Mouse (Mus musculus) hindbrain, embryonic 16.5 days (tissue): ENCODE data around the gene Mafg. TPM values are rescaled to one million over a fixed set of nuclear protein-coding genes. Genes with fewer than 3 reads are reported as not detected.
"Not testable (repeated sequence)": the region's sequence is repeated elsewhere in the genome, so short reads cannot be mapped to it uniquely, and the experiment has no call there.

Experiments used
- ATAC-seq: fragments of 200-750 bp; cut with Nextera tagmentation; 2 replicates; pipeline ENCODE4 v1.8.0; 2017; ENCODE audit warnings: moderate TSS enrichment, moderate library complexity
- H3K27ac ChIP-seq: fragments of 300-500 bp; sonication (generic); 2 replicates; pipeline ENCODE4 v1.5.1; 2014; ENCODE audit warnings: low read depth, mild to moderate bottlenecking, control low read depth, low read length, moderate library complexity
- H3K27me3 ChIP-seq: fragments of 300-500 bp; sonication (generic); replicated peaks from 2 replicates; pipeline ENCODE4 v1.6.1; 2014; ENCODE audit warnings: low read length; ENCODE audit not compliant: control insufficient read depth, insufficient read depth
- H3K36me3 ChIP-seq: fragments of 300-500 bp; sonication (generic); 2 replicates; pipeline ENCODE4 v1.6.1; 2014; ENCODE audit warnings: mild to moderate bottlenecking, low read length, moderate library complexity, mixed read lengths; ENCODE audit not compliant: control insufficient read depth, insufficient read depth
- H3K4me1 ChIP-seq: fragments of 300-500 bp; sonication (generic); 2 replicates; pipeline ENCODE4 v1.6.1; 2014; ENCODE audit warnings: low read depth, low read length; ENCODE audit not compliant: control insufficient read depth, insufficient read depth
- H3K4me2 ChIP-seq: fragments of 300-500 bp; sonication (generic); 2 replicates; pipeline ENCODE4 v1.6.1; 2014; ENCODE audit warnings: mild to moderate bottlenecking, low read length, control low read depth, moderate library complexity
- H3K4me3 ChIP-seq: fragments of 300-500 bp; sonication (generic); 2 replicates; pipeline ENCODE4 v1.5.1; 2014; ENCODE audit warnings: mild to moderate bottlenecking, low read length, control low read depth, moderate library complexity
- H3K9ac ChIP-seq: fragments of 300-500 bp; sonication (generic); 2 replicates; pipeline ENCODE4 v1.6.1; 2014; ENCODE audit warnings: low read depth, mild to moderate bottlenecking, control low read depth, low read length, moderate library complexity
- H3K9me3 ChIP-seq: fragments of 300-500 bp; sonication (generic); 2 replicates; pipeline ENCODE4 v1.6.1; 2014; ENCODE audit warnings: mild to moderate bottlenecking, low read length, moderate library complexity; ENCODE audit not compliant: control insufficient read depth
- WGBS: fragments of 180-500 bp; shearing (Covaris S2); extraction: QIAGEN DNeasy Blood & Tissue Kit; methylation state at CpG from one replicate; pipeline ENCODE4 v1.1.7; 2014; 5-methylcytosine and 5-hydroxymethylcytosine counted together
- polyA plus RNA-seq: library from polyadenylated mRNA; unstranded; fragments of >200 nt; fragmentation: Nextera tagmentation; extraction: Ambion mirVana; gene quantifications from 2 replicates; pipeline ENCODE4 v1.2.1, GENCODE M21; 2015

Mafg gene
- polyA plus RNA-seq, 1 experiment from 2014 or later = 25.4 TPM

DNA sequence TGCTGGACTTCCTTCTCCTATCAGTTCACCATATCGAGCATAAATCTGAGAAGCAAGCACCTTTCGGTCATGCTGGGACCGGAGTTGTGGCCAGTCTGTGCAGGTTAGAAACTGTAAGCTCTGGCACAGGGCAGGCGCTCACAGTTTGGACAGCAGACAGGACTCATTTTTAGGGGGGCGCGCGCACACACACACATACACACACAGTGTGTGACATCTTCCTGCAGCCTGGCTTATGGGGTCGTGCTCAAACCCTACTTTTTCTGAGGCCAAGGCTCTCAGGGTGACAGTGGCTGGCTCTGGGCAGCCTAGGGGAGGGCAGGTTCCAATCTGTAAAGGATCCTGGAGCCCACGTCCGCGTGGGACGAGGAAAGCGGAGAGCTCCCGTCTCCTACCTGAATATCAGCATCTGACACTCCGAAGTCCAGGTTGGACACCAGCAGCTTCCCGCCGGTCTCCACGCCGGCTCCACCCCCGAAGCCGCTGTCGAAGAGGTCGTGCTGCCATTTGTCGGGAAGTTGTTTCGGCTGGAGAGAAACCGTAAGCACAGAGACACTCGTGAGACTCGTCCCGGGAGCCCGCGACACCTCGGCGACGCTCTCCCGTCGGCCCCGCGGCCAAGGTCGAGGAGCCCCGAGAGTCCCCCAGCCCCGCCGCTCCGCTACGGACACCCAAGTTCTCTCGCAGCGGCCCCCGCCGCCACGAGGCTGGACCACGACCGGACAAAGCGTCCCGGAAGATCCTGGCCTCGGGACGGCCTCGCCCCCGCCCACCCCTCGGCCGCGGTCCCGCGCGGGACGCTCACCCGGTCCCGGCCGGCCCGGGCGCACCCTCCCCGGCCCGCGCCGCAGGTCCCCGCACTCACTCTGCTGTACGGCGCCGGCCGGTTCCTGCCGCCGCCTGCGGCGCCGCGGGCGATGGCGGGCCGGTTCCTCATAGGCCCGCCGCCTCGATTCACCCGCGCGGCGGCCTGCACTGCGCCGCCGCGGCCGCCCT, 35.9 kb downstream of the Mafg start:
- Histone ChIP-seq H3K9ac (peak overlapping the region; percentile 98), H3K4me1 (peaks cover 16% of the 10 kb centered on the region), H3K4me3 (peak overlapping the region; percentile 98), H3K36me3 (peaks cover 39% of the 10 kb centered on the region), H3K27ac (peak overlapping the region; percentile 89), H3K4me2 (peak overlapping the region; percentile 99), H3K9me3 (no peaks in the 10 kb centered on the region), H3K27me3 (no peaks in the 10 kb centered on the region)
- 4% methylated on average over 85 of the region's 99 CpGs for WGBS
- peak; percentile 54; the same call in 1 of the 2 replicates for ATAC-seq

DNA sequence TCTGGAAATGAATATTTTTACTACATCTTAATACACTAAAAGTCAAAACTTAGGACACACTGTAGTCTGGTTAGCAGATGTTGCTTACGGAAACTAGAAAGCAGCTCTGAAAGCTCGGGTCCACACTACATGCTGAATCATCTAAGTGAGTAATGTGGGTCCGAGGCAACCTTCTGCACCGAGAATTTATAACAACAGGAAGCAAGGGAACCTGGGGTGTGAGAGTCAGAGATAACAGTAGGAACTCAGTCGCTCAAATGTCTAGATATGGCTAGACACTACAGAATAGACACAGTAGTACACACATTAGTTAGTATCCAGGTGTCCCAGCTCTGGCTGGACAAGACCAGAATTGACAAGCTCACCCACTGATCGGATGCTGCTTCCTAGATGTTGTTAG, 44.9 kb downstream of the Mafg start:
- Histone ChIP-seq H3K4me1 (no peaks in the 10 kb centered on the region), H3K27me3 (no peaks in the 10 kb centered on the region), H3K4me3 (no peak overlapping the region), H3K27ac (no peak overlapping the region), H3K4me2 (no peak overlapping the region), H3K36me3 (peaks cover 44% of the 10 kb centered on the region), H3K9me3 (0 out of 2 replicates have a peak, but pooled peaks cover 3% of the 10 kb centered on the region), H3K9ac (no peak overlapping the region)
- no peak for ATAC-seq
- 95% methylated on average over 6 of the region's 6 CpGs for WGBS

DNA sequence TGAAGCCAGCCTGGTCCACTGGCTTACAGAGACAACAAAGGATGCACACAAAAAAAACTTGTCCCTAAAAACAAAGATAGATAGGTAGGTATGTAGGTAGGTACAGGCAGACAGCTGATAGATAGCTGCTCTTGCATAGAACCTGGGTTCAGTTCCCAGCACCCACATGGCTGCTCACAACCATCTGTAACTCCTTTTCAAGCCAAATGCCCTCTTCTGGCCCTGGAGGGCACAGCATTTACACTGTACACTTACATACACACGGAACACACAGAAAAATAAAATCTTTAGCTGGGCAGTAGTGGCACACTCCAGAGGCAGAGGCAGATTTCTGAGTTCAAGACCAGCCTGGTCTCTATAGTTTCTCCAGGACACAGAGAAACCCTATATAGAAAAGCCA, 49.5 kb downstream of the Mafg start:
- no peak overlapping the region for H3K9ac ChIP-seq
- peaks cover 34% of the 10 kb centered on the region for H3K36me3 ChIP-seq
- H3K4me1 ChIP-seq = peaks cover 18% of the 10 kb centered on the region
- 0 out of 2 replicates have a peak, but pooled peaks cover 3% of the 10 kb centered on the region for H3K9me3 ChIP-seq
- no peak for ATAC-seq
- WGBS = 97% methylated on average over 1 of the region's 1 CpGs
- no peak overlapping the region for H3K27ac ChIP-seq
- H3K4me2 ChIP-seq = no peak overlapping the region
- no peaks in the 10 kb centered on the region for H3K27me3 ChIP-seq
- H3K4me3 ChIP-seq = no peak overlapping the region

DNA sequence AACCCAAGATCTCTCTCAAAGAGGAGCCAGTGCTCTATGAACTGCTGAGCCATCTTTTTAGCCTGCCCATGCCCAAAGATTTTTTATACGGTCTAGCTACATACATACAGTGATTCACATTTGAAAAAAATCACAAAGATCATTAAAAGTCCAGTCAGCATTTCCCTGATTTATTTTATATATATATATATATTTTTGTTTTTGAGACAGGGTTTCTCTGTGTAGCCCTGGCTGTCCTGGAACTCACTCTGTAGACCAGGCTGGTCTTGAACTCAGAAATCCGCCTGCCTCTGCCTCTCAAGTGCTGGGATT, 50.5 kb downstream of the Mafg start:
- H3K27ac ChIP-seq = not testable (repeated sequence)
- peaks cover 39% of the 10 kb centered on the region for H3K36me3 ChIP-seq
- WGBS = 90% methylated on average over 2 of the region's 2 CpGs

DNA sequence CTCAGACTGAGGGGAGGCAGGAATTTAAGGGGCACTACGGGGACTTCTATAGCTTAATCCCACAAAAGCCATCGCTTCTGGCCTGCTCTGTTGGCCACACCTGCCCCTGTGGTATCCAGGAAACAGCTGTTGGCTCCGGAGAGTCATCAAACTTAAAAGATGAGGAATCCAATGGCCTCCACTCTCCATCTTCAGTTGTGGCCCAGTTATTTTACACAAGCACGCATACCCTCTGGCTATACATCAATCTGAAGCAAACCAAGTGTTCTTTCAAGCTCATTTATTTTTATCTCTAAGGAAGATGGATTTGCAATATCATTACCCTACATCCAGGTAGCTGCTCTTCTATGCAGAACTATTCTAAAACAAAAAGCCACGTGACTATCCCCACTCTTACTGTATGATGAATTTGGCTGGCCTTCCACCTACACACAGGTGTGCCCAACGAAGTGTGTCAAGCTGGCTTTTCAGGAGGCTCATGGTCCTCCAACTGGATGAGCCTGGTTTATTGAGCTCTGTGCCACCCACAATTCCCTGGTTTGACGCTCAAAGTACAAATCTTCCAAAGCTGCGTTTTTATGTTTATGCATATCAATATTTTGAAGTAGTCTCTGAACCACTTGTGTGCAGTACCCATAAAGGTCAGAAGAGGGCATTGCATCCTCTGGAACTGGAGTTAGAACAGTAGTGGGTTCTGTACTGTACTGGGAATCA, 51.0 kb downstream of the Mafg start:
- Histone ChIP-seq H3K27me3 (no peaks in the 10 kb centered on the region), H3K4me1 (peaks cover 21% of the 10 kb centered on the region), H3K4me3 (peak overlapping the region; percentile 89), H3K9me3 (0 out of 2 replicates have a peak, but pooled peaks cover 3% of the 10 kb centered on the region), H3K4me2 (peak overlapping the region; percentile 99), H3K36me3 (peaks cover 44% of the 10 kb centered on the region), H3K27ac (peak overlapping the region; percentile 97), H3K9ac (peak overlapping the region; percentile 97)
- 72% methylated on average over 8 of the region's 8 CpGs for WGBS
- ATAC-seq = no peak; the same call in 1 of the 2 replicates

More for the DNA sequence above, 50.5 kb downstream of the Mafg start:
- not testable (repeated sequence) for H3K4me2 ChIP-seq, H3K4me3 ChIP-seq, H3K9ac ChIP-seq, H3K27me3 ChIP-seq, ATAC-seq, H3K9me3 ChIP-seq
- H3K4me1 ChIP-seq = peaks cover 21% of the 10 kb centered on the region

DNA sequence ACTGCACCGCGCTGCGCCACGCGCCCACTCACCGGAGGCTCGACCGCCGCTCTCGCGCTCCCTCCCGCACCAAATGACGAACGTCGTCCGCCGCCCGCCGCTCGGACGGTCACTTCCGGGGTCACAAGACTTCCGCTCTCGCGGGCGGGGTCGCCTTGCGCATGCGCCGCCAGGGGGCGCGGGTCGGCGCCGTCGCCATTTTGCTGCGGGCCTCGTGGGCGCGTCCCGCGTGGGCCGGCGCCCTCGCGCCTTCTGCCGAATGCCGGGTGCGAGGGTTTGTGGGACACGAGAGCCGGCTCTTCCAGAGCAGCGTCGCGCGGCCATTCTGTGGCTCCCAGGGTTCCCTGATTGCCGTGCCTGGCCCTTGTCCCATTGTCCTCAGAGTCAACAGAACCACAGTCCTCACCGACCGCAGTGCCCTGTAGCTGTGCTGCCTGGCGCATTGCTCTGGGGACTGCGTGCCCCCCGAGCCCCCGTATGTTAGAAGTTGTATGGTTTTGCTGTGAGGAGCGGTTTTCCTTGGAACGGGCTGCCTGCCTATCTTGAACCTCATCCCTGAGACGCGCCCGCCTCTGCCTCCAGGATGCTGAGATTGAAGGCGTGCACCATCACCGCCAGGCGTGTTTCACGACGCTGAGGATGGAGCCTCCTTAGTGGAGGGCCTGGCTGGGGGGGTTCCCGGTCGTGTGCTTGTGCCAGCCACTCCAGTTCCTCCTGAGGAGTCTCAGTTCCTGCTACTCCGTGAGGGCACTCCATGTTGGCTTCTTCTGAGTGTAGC, 51.7 kb downstream of the Mafg start, which contains the start of gene Arhgdia:
Arhgdia (minus strand) TSS at position 135 of the 778 bp plus-strand sequence.
- peak; percentile 76 for ATAC-seq
- 7% methylated on average over 63 of the region's 75 CpGs for WGBS
- peak within 1 kb of the TSS; percentile 99 for H3K4me2 ChIP-seq
- H3K27ac ChIP-seq = peak within 1 kb of the TSS; percentile 97
- peaks cover 42% of the 10 kb centered on the region for H3K36me3 ChIP-seq
- H3K9ac ChIP-seq = peak within 1 kb of the TSS; percentile 97
- no peaks in the 10 kb centered on the region for H3K27me3 ChIP-seq
- peaks cover 21% of the 10 kb centered on the region for H3K4me1 ChIP-seq
- H3K4me3 ChIP-seq = peak within 1 kb of the TSS; percentile 89
- H3K9me3 ChIP-seq = 0 out of 2 replicates have a peak, but pooled peaks cover 3% of the 10 kb centered on the region

DNA sequence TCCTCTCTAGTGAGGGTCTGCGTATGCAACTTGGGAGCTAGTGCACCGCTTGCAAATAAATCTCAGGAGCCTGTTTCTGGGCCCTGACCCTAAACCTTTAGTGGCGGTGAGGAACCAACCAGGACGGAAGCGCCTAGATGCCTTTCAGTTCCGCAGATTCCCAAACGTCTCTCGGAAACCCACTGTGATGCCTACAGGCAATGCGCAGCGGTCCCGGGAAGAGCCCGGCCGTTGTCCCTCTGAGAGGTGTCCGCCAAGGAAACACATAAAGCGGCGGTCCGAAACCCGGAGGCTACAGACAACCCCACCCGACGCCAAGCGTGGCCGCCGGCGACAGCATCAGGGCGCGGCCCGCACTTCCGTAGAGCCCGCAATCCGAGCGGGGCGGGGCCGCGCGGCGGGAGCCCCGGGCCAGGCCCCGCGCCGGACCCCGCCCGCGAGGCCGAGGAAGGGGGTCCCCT, 52.5 kb downstream of the Mafg start:
- H3K9me3 ChIP-seq = 0 out of 2 replicates have a peak, but pooled peaks cover 3% of the 10 kb centered on the region
- ATAC-seq = peak; percentile 30; the same call in 1 of the 2 replicates
- H3K4me1 ChIP-seq = peaks cover 21% of the 10 kb centered on the region
- H3K9ac ChIP-seq = peak overlapping the region; percentile 97
- H3K4me3 ChIP-seq = peak overlapping the region; percentile 89
- peak overlapping the region; percentile 97 for H3K27ac ChIP-seq
- H3K27me3 ChIP-seq = no peaks in the 10 kb centered on the region
- H3K36me3 ChIP-seq = peaks cover 35% of the 10 kb centered on the region
- under 1% methylated on average over 33 of the region's 44 CpGs for WGBS
- H3K4me2 ChIP-seq = peak overlapping the region; percentile 99

DNA sequence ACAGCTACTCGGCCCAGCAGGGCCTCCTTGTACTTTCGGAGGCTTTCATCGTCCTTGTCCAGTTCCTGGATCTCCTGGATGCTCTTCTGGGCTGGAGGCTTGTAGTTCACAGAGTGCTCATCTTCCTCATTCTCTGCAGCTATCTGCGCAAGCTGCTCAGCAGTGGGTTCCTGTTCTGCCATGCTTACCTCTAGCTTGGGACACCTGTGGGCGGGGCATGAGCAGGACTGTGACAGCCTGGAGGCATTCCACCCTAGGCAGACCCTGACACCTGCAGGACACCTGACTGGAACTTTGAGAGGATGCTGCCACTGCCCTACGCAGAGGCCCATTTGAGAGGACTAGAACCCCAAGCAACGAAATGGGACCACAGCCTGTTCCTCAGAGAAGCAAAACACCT, 53.2 kb downstream of the Mafg start:
- Histone ChIP-seq H3K9ac (peak overlapping the region; percentile 97), H3K27me3 (no peaks in the 10 kb centered on the region), H3K4me1 (peaks cover 21% of the 10 kb centered on the region), H3K4me2 (peak overlapping the region; percentile 99), H3K27ac (peak overlapping the region; percentile 11), H3K4me3 (peak overlapping the region; percentile 89), H3K36me3 (peaks cover 31% of the 10 kb centered on the region), H3K9me3 (0 out of 2 replicates have a peak, but pooled peaks cover 3% of the 10 kb centered on the region)
- ATAC-seq = no peak
- 59% methylated on average over 7 of the region's 7 CpGs for WGBS
